Mouse (Mus musculus) hindbrain, postnatal 0 days (tissue): Measurements from ENCODE around the gene Parp1. TPM values are rescaled to one million over a fixed set of nuclear protein-coding genes. Genes with fewer than 3 reads are reported as not detected.
A peak's percentile ranks its signal among the peaks of the same experiment; 100 is the strongest.

Source experiments
- ATAC-seq: fragments of 200-750 bp; cut with Nextera tagmentation; 2 replicates; pipeline ENCODE4 v1.8.0; 2017; ENCODE audit warnings: mild to moderate bottlenecking, moderate TSS enrichment, moderate library complexity
- DNase-seq: peaks from one replicate; pipeline ENCODE4 v3.0.0-alpha.2; 2015; ENCODE audit warnings: low spot score
- H3K27ac ChIP-seq: fragments of 300-500 bp; sonication (generic); 2 replicates; pipeline ENCODE4 v1.5.1; 2014; ENCODE audit warnings: mild to moderate bottlenecking
- H3K27me3 ChIP-seq: fragments of 300-500 bp; sonication (generic); 2 replicates; pipeline ENCODE4 v1.6.1; 2014; ENCODE audit warnings: low read length, mixed read lengths; ENCODE audit not compliant: insufficient read depth
- H3K36me3 ChIP-seq: fragments of 300-500 bp; sonication (generic); 2 replicates; pipeline ENCODE4 v1.6.1; 2014; ENCODE audit warnings: low read length, mixed read lengths; ENCODE audit not compliant: insufficient read depth
- H3K4me1 ChIP-seq: fragments of 300-500 bp; sonication (generic); 2 replicates; pipeline ENCODE4 v1.6.1; 2014; ENCODE audit warnings: antibody characterized with exemption, low read length, mixed read lengths; ENCODE audit not compliant: insufficient read depth
- H3K4me2 ChIP-seq: fragments of 300-500 bp; sonication (generic); 2 replicates; pipeline ENCODE4 v1.6.1; 2014; ENCODE audit warnings: low read depth, mild to moderate bottlenecking, low read length, moderate library complexity, mixed read lengths
- H3K4me3 ChIP-seq: fragments of 300-500 bp; sonication (generic); 2 replicates; pipeline ENCODE4 v1.5.1; 2014; ENCODE audit warnings: low read length
- H3K9ac ChIP-seq: fragments of 300-500 bp; sonication (generic); replicated peaks from 2 replicates; pipeline ENCODE4 v1.6.1; 2014; ENCODE audit warnings: mild to moderate bottlenecking, low read length, moderate library complexity, mixed read lengths
- H3K9me3 ChIP-seq: fragments of 300-500 bp; sonication (generic); 2 replicates; pipeline ENCODE4 v1.6.1; 2016; ENCODE audit warnings: low read length, mixed read lengths
- CTCF ChIP-seq: IDR thresholded peaks from 2 replicates; pipeline ENCODE4 v1.5.1; 2016; ENCODE audit warnings: antibody characterized with exemption, control low read depth, low read depth
- WGBS: fragments of 180-500 bp; shearing (Covaris S2); extraction: QIAGEN DNeasy Blood & Tissue Kit; methylation state at CpG from one replicate; pipeline ENCODE4 v1.1.7; 2014; 5-methylcytosine and 5-hydroxymethylcytosine counted together
- microRNA-seq, 2 experiments: library from miRNA; unstranded; fragments of <30 nt; microRNA quantifications; one replicate each; pipeline ENCODE4; 2016
- polyA plus RNA-seq: library from polyadenylated mRNA; unstranded; fragments of >200 nt; fragmentation: Nextera tagmentation; extraction: Ambion mirVana; gene quantifications from 2 replicates; pipeline ENCODE4 v1.2.1, GENCODE M21; 2015
- total RNA-seq: library from RNA; depleted of rRNA; stranded (reverse); fragments of >200 nt; gene quantifications from 2 replicates; pipeline ENCODE4 v1.2.3, GENCODE M21; 2014; rRNA removed

The Parp1 gene
- total and polyA plus RNA-seq, 2 experiments from 2014 or later: 53.4 to 76.1 TPM

GRCm38 (mm10) chr1:180640605-180641125 lies 71.9 kb downstream of the Parp1 start:
- peak overlapping the region; percentile 98 for H3K4me3 ChIP-seq
- peaks cover 10% of the 10 kb centered on the region; the same call in 1 of the 2 replicates for H3K4me1 ChIP-seq
- ATAC-seq (peak; percentile 79), DNase-seq (peak; percentile 36)
- WGBS: under 1% methylated on average over 42 of the region's 61 CpGs
- H3K27ac ChIP-seq: peak overlapping the region; percentile 78
- H3K36me3 ChIP-seq: no peaks in the 10 kb centered on the region
- TF ChIP-seq CTCF: no peak
- no peaks in the 10 kb centered on the region for H3K27me3 ChIP-seq
- H3K9me3 ChIP-seq: no peaks in the 10 kb centered on the region
- H3K4me2 ChIP-seq: peak overlapping the region; percentile 97
- H3K9ac ChIP-seq: peak overlapping the region; percentile 87

GRCm38 (mm10) chr1:180641137-180641517 lies 72.4 kb downstream of the Parp1 start, which contains the start of gene Lin9:
TSS of gene Lin9 (plus strand) at chr1:180641150.
- H3K4me2 ChIP-seq: peak within 1 kb of the TSS; percentile 97
- no peaks in the 10 kb centered on the region for H3K9me3 ChIP-seq
- peak within 1 kb of the TSS; percentile 87 for H3K9ac ChIP-seq
- ATAC-seq (peak; percentile 90), DNase-seq (peak; percentile 95)
- no peaks in the 10 kb centered on the region for H3K27me3 ChIP-seq
- no peaks in the 10 kb centered on the region for H3K36me3 ChIP-seq
- H3K4me1 ChIP-seq: peaks cover 10% of the 10 kb centered on the region; the same call in 1 of the 2 replicates
- no peak for TF ChIP-seq CTCF
- under 1% methylated on average over 29 of the region's 47 CpGs for WGBS
- H3K4me3 ChIP-seq: peak within 1 kb of the TSS; percentile 98
- H3K27ac ChIP-seq: peak within 1 kb of the TSS; percentile 78

DNA sequence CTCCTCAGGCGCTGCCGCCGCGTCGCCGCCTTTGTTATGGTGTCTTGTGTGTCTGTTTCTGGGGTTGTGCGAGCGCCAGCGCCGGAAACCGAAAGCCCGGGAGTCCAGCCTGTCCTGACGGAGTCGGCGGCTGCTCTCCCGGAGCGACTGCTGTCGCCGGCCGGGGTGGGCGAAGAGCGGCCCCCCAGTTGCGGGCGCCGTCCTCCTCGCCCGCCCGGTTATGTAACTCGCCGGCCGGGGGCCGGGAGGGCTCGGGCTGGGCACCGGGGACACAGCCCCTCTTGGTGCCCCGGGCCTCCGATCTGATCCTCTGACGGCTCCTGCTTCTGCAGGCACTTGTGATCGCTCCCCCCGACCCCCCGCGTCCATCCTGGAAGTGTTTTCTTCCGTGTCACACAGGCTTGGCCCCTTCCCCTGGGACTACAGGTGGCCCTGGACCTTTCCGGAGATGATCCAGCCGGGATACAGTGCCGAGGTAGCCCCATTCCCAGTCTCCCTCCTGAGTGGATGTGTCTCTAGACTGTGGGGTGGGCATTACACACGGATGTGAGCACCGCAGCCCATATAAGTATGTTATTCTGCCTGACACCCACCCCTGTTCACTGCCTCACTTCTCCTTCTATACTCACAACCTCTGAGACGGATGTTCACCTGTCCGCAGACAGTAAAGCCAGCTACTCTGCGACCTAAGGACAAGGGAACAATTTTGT lies 72.9 kb downstream of the Parp1 start:
- DNase-seq (peak; percentile 40), ATAC-seq (peak; percentile 46)
- Histone ChIP-seq H3K36me3 (no peaks in the 10 kb centered on the region), H3K9me3 (no peaks in the 10 kb centered on the region), H3K9ac (peak overlapping the region; percentile 87), H3K27ac (peak overlapping the region; percentile 78), H3K27me3 (no peaks in the 10 kb centered on the region), H3K4me3 (peak overlapping the region; percentile 98), H3K4me2 (peak overlapping the region; percentile 97), H3K4me1 (peaks cover 10% of the 10 kb centered on the region; the same call in 1 of the 2 replicates)
- no peak for TF ChIP-seq CTCF
- 3% methylated on average over 50 of the region's 50 CpGs for WGBS

- 74% methylated on average over 8 of the region's 8 CpGs for WGBS
- H3K36me3 ChIP-seq: no peaks in the 10 kb centered on the region
- H3K4me1 ChIP-seq: peaks cover 10% of the 10 kb centered on the region; the same call in 1 of the 2 replicates
- peak overlapping the region; percentile 97 for H3K4me2 ChIP-seq
- TF ChIP-seq CTCF: no peak
- H3K9ac ChIP-seq: peak overlapping the region; percentile 87
- H3K9me3 ChIP-seq: no peaks in the 10 kb centered on the region
- no peak for ATAC-seq
- DNase-seq: no peak
- H3K27me3 ChIP-seq: no peaks in the 10 kb centered on the region
- peak overlapping the region; percentile 98 for H3K4me3 ChIP-seq
- H3K27ac ChIP-seq: no peak overlapping the region
Observed at GRCm38 (mm10) chr1:180642228-180642564, 73.5 kb downstream of the Parp1 start.

Small RNA genes within 50 kb of the gene (microRNA-seq; reads per million reads assigned to microRNA genes)
- 0 to 0.18 reads per million in 2 experiments for gene Mir6904

Other genes starting within 250 kb of the Parp1 start
- gene Itpkb, start 238.4 kb upstream of the Parp1 start, total RNA-seq: 16.9 and 19.0 TPM in 2 replicates
- gene Itpkb, start 238.4 kb upstream of the Parp1 start, polyA plus RNA-seq: 4.1 and 4.8 TPM in 2 replicates
- gene Stum, start 85.4 kb upstream of the Parp1 start, total RNA-seq: 105 and 114 TPM in 2 replicates
- 19.9 and 20.6 TPM in 2 replicates for gene Stum, start 85.4 kb upstream of the Parp1 start, polyA plus RNA-seq
- 7.3 and 11.8 TPM in 2 replicates for gene Lin9, start 72.2 kb downstream of the Parp1 start, total RNA-seq
- gene Lin9, start 72.2 kb downstream of the Parp1 start, polyA plus RNA-seq: 4.4 and 5.1 TPM in 2 replicates
- gene Mixl1, start 128.1 kb downstream of the Parp1 start, total RNA-seq: not detected in 2 replicates
- not detected in 2 replicates for gene Mixl1, start 128.1 kb downstream of the Parp1 start, polyA plus RNA-seq
- 28.3 and 32.6 TPM in 2 replicates for gene Acbd3, start 157.1 kb downstream of the Parp1 start, total RNA-seq
- gene Acbd3, start 157.1 kb downstream of the Parp1 start, polyA plus RNA-seq: 18.4 and 19.2 TPM in 2 replicates
- gene H3f3a, start 245.0 kb downstream of the Parp1 start, total RNA-seq: 1,143 and 1,334 TPM in 2 replicates
- 1,977 and 1,992 TPM in 2 replicates for gene H3f3a, start 245.0 kb downstream of the Parp1 start, polyA plus RNA-seq